Mouse (Mus musculus): ENCODE results near the gene Zfp59.
"Not testable (repeated sequence)": the region's sequence is repeated elsewhere in the genome, so short reads cannot be mapped to it uniquely, and the experiment has no call there.

Gene Zfp59

DNA sequence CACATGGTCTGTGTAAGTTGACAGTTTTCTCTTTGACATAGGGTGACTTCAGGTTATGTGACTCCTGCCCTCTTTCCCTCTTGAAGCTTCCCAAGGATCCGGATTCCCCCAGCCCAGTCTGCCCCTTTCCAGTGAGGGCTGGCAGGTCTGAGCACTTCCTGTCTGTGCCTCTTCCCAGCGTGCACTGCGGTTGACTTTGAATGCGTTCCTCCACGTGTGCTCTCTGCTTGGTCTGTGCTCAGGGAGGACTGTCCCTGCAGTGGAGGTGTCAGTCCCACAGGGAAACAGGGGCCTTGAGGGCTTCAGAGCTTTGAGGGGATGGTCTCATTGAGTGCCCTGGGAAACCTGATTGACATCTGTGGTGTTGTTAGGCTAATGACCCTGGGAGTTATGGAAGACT is 24.2 kb downstream of the Zfp59 start:
- DNase-seq (ENCODE audit: low read depth), result not testable (repeated sequence)

DNA sequence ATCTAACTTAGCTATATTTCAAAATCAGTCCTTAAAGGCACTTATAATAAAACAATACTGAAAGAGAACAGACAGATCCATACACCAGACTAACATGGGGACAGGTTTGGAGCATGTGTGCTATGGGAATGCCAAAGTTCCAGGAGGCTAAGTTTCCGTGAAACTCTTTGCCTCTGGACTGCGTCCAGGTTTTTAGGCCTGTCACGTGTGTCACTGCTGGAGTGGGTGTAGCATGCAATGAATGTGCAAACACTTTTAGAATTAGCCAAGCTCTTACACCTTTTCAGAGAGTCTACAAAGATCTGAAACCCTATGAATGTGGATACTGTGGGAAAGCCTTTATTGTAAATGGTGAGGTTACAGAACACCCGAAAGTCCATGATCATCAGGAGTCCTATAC is 43.3 kb downstream of the Zfp59 start:
- no peak for DNase-seq (ENCODE audit: low read depth)

DNA sequence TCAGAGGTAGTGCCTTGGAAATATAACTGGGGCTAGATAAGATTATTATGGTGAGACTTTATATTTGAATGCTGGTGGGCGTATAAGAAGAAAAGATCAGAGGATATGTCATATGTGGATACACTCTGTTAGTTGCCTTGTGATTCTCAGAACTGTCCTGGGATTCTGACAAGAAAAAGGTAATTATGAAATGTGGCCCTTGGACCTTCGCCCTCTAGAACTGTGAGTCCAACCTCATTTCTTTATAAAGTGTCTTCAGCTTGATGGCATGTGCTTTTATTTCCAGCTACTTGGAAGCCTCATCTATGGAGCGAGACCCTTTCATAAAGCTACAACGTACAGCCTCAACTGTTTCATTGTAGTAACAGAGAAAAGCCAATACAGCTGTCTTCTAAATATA is 62.2 kb downstream of the Zfp59 start:
- DNase-seq (ENCODE audit: low read depth), result no peak

DNA sequence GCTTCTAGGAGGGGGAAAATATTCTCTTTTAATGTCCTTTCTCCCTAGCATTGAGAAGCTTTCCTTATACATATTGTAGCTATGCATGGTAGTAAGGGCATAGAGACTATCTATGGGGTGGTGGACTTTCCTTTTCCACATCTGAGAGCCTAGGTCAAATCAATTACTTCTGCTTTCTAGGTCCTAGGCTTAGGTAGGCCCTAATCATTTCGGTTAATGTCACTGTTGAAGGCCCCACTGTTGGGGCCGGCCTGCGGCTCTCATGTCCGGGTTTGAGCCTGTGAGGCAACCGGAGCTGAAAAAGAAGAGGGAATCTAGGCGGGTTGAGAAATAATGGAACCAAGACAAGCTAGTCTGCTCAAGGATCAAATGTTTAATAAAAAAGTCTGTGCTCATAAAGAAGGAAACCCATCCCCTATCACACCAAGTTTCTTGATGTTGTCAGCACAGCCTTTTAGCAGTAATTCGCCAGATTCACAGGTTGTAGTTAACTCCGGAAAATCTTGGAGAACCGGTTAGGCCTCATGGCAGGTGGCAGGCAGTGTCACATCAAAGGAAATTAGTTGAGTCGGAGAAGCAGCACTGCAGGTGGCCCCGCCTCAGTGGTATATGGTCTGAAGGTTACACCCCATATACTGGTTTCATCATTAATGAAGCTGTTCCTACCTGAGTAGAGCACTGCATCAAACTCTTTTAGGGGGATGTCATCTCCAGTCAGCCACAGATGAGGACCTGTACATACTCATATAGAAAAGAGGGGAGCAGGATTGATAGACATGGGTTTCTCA is 66.8 kb downstream of the Zfp59 start:
- DNase-seq (ENCODE audit: low read depth), result no peak

Measured in c-Kit-positive CD71-negative TER-119-negative erythroid progenitor cells, embryonic 14.5 days (primary cell).